Mouse (Mus musculus) hindbrain, embryonic 13.5 days (tissue): Measurements from ENCODE around the gene Olfr1423. TPM values are rescaled to one million over a fixed set of nuclear protein-coding genes. Genes with fewer than 3 reads are reported as not detected.

Source experiments
- polyA plus RNA-seq: library from polyadenylated mRNA; unstranded; fragments of >200 nt; fragmentation: Nextera tagmentation; extraction: Ambion mirVana; gene quantifications from 2 replicates; pipeline ENCODE4 v1.2.1, GENCODE M21; 2015

The Olfr1423 gene
- polyA plus RNA-seq, 1 experiment from 2014 or later = not detected

Other genes with a start within 250 kb of the Olfr1423 start
- gene Stx3, start 221.9 kb downstream of the Olfr1423 start, polyA plus RNA-seq = 11.3 and 12.8 TPM in 2 replicates
- not detected in 2 replicates for gene Olfr1417, start 202.1 kb downstream of the Olfr1423 start, polyA plus RNA-seq
- gene Olfr1418, start 180.3 kb downstream of the Olfr1423 start, polyA plus RNA-seq = not detected in 2 replicates
- gene Olfr1419, start 166.2 kb downstream of the Olfr1423 start, polyA plus RNA-seq = not detected in 2 replicates
- gene Olfr1420, start 154.8 kb downstream of the Olfr1423 start, polyA plus RNA-seq = not detected in 2 replicates
- gene Patl1, start 128.9 kb downstream of the Olfr1423 start, polyA plus RNA-seq = 19.6 and 19.8 TPM in 2 replicates
- 3.9 and 4.3 TPM in 2 replicates for gene Osbp, start 75.4 kb downstream of the Olfr1423 start, polyA plus RNA-seq
- not detected in 2 replicates for gene Olfr1424, start 21.4 kb upstream of the Olfr1423 start, polyA plus RNA-seq
- not detected in 2 replicates for gene Olfr1425, start 36.4 kb upstream of the Olfr1423 start, polyA plus RNA-seq
- not detected in 2 replicates for gene Olfr1426, start 50.7 kb upstream of the Olfr1423 start, polyA plus RNA-seq
- gene Olfr1427, start 62.0 kb upstream of the Olfr1423 start, polyA plus RNA-seq = not detected in 2 replicates
- gene Olfr1428, start 74.6 kb upstream of the Olfr1423 start, polyA plus RNA-seq = not detected in 2 replicates
- not detected in 2 replicates for gene Olfr76, start 81.9 kb upstream of the Olfr1423 start, polyA plus RNA-seq
- gene Olfr1555-ps1, start 128.8 kb upstream of the Olfr1423 start, polyA plus RNA-seq = not detected in 2 replicates
- not detected in 2 replicates for gene Olfr1431, start 159.3 kb upstream of the Olfr1423 start, polyA plus RNA-seq
- gene Olfr1432, start 191.3 kb upstream of the Olfr1423 start, polyA plus RNA-seq = not detected in 2 replicates
- gene Olfr262, start 200.3 kb upstream of the Olfr1423 start, polyA plus RNA-seq = not detected in 2 replicates
- gene Olfr235, start 219.7 kb upstream of the Olfr1423 start, polyA plus RNA-seq = not detected in 2 replicates
- not detected in 2 replicates for gene Olfr1434, start 238.5 kb upstream of the Olfr1423 start, polyA plus RNA-seq